Mouse (Mus musculus) heart, embryonic 11.5 days (tissue): ENCODE data around the gene Trim37. TPM values are rescaled to one million over a fixed set of nuclear protein-coding genes. Genes with fewer than 3 reads are reported as not detected.

ENCODE experiments used
- ATAC-seq: fragments of 200-750 bp; cut with Nextera tagmentation; replicated peaks from 2 replicates; pipeline ENCODE4 v1.8.0; 2017; ENCODE audit warnings: moderate library complexity; ENCODE audit not compliant: insufficient number of reproducible peaks, low FRiP score, low TSS enrichment
- H3K27ac ChIP-seq: fragments of 300-500 bp; sonication (generic); 2 replicates; pipeline ENCODE4 v1.5.1; 2014; ENCODE audit warnings: mild to moderate bottlenecking, low read depth, low read length
- H3K27me3 ChIP-seq: fragments of 300-500 bp; sonication (generic); 2 replicates; pipeline ENCODE4 v1.6.1; 2014; ENCODE audit warnings: mild to moderate bottlenecking, low read length, mixed read lengths; ENCODE audit not compliant: control insufficient read depth, insufficient read depth
- H3K36me3 ChIP-seq: fragments of 300-500 bp; sonication (generic); 2 replicates; pipeline ENCODE4 v1.6.1; 2014; ENCODE audit warnings: mild to moderate bottlenecking, low read length, moderate library complexity, mixed read lengths; ENCODE audit not compliant: control insufficient read depth, insufficient read depth
- H3K4me1 ChIP-seq: fragments of 300-500 bp; sonication (generic); 2 replicates; pipeline ENCODE4 v1.6.1; 2014; ENCODE audit warnings: low read length; ENCODE audit not compliant: control insufficient read depth, insufficient read depth
- H3K4me2 ChIP-seq: fragments of 300-500 bp; sonication (generic); 2 replicates; pipeline ENCODE4 v1.6.1; 2014; ENCODE audit warnings: mild to moderate bottlenecking, moderate library complexity
- H3K4me3 ChIP-seq: fragments of 300-500 bp; sonication (generic); 2 replicates; pipeline ENCODE4 v1.5.1; 2014; ENCODE audit warnings: low read depth, low read length
- H3K9ac ChIP-seq: fragments of 300-500 bp; sonication (generic); 2 replicates; pipeline ENCODE4 v1.6.1; 2014; ENCODE audit warnings: mild to moderate bottlenecking, low read depth, low read length, moderate library complexity
- H3K9me3 ChIP-seq: fragments of 300-500 bp; sonication (generic); replicated peaks from 2 replicates; pipeline ENCODE4 v1.6.1; 2016; ENCODE audit warnings: low read length; ENCODE audit not compliant: control insufficient read depth
- WGBS: fragments of 180-500 bp; shearing (Covaris S2); extraction: QIAGEN DNeasy Blood & Tissue Kit; methylation state at CpG from one replicate; pipeline ENCODE4 v1.1.7; 2014; ENCODE audit not compliant: insufficient replicate concordance; 5-methylcytosine and 5-hydroxymethylcytosine counted together
- polyA plus RNA-seq: library from polyadenylated mRNA; unstranded; fragments of >200 nt; fragmentation: Nextera tagmentation; extraction: Ambion mirVana; gene quantifications from 2 replicates; pipeline ENCODE4 v1.2.1, GENCODE M21; 2014

Trim37 gene
- polyA plus RNA-seq, 1 experiment from 2014 or later: 24.5 TPM

GRCm38 (mm10) chr11:87163751-87164150 lies 36.9 kb downstream of the Trim37 start:
- H3K36me3 ChIP-seq: peaks cover 16% of the 10 kb centered on the region

GRCm38 (mm10) chr11:87173625-87174024 lies 46.7 kb downstream of the Trim37 start:
- H3K4me1 ChIP-seq: no peaks in the 10 kb centered on the region
- ATAC-seq: no peak
- 81% methylated on average over 5 of the region's 5 CpGs for WGBS
- no peak overlapping the region for H3K27ac ChIP-seq
- no peak overlapping the region for H3K9ac ChIP-seq
- no peaks in the 10 kb centered on the region for H3K27me3 ChIP-seq
- H3K9me3 ChIP-seq: no peaks in the 10 kb centered on the region
- H3K36me3 ChIP-seq: peaks cover 6% of the 10 kb centered on the region; the same call in 1 of the 2 replicates
- no peak overlapping the region for H3K4me2 ChIP-seq
- no peak overlapping the region for H3K4me3 ChIP-seq

More at GRCm38 (mm10) chr11:87163751-87164150, 36.9 kb downstream of the Trim37 start:
- Histone ChIP-seq H3K27ac (no peak overlapping the region), H3K9ac (no peak overlapping the region), H3K9me3 (no peaks in the 10 kb centered on the region), H3K4me3 (no peak overlapping the region), H3K4me2 (no peak overlapping the region), H3K27me3 (no peaks in the 10 kb centered on the region), H3K4me1 (no peaks in the 10 kb centered on the region)
- no peak for ATAC-seq

- no peak for ATAC-seq
- Histone ChIP-seq H3K36me3 (0 out of 2 replicates have a peak, but pooled peaks cover 2% of the 10 kb centered on the region), H3K4me3 (no peak overlapping the region), H3K9ac (no peak overlapping the region), H3K4me1 (no peaks in the 10 kb centered on the region), H3K27me3 (no peaks in the 10 kb centered on the region), H3K4me2 (no peak overlapping the region), H3K9me3 (no peaks in the 10 kb centered on the region), H3K27ac (no peak overlapping the region)
- 95% methylated on average over 4 of the region's 4 CpGs for WGBS
Measured at GRCm38 (mm10) chr11:87175031-87175430, 48.2 kb downstream of the Trim37 start.

- H3K9ac ChIP-seq: no peak overlapping the region
- H3K4me3 ChIP-seq: no peak overlapping the region
- no peaks in the 10 kb centered on the region for H3K27me3 ChIP-seq
- ATAC-seq: no peak
- no peaks in the 10 kb centered on the region for H3K4me1 ChIP-seq
- no peaks in the 10 kb centered on the region for H3K36me3 ChIP-seq
- no peaks in the 10 kb centered on the region for H3K9me3 ChIP-seq
- H3K4me2 ChIP-seq: no peak overlapping the region
- WGBS: 64% methylated on average over 5 of the region's 5 CpGs
- no peak overlapping the region for H3K27ac ChIP-seq
Measured at GRCm38 (mm10) chr11:87212313-87212712, 85.4 kb downstream of the Trim37 start.

GRCm38 (mm10) chr11:87222686-87223085 lies 95.8 kb downstream of the Trim37 start:
- Histone ChIP-seq H3K36me3 (no peaks in the 10 kb centered on the region), H3K4me2 (no peak overlapping the region), H3K4me3 (no peak overlapping the region), H3K4me1 (no peaks in the 10 kb centered on the region), H3K9me3 (no peaks in the 10 kb centered on the region), H3K27ac (no peak overlapping the region), H3K27me3 (no peaks in the 10 kb centered on the region), H3K9ac (no peak overlapping the region)
- 87% methylated on average over 3 of the region's 3 CpGs for WGBS
- no peak for ATAC-seq

- no peaks in the 10 kb centered on the region for H3K27me3 ChIP-seq
- no peak overlapping the region for H3K9ac ChIP-seq
- H3K4me1 ChIP-seq: no peaks in the 10 kb centered on the region
- H3K4me3 ChIP-seq: no peak overlapping the region
- no peaks in the 10 kb centered on the region for H3K36me3 ChIP-seq
- H3K9me3 ChIP-seq: no peaks in the 10 kb centered on the region
- no peak for ATAC-seq
- H3K4me2 ChIP-seq: no peak overlapping the region
- no peak overlapping the region for H3K27ac ChIP-seq
- WGBS: 66% methylated on average over 5 of the region's 5 CpGs
Measured at GRCm38 (mm10) chr11:87227056-87227455, 100.2 kb downstream of the Trim37 start.

- 87% methylated on average over 5 of the region's 5 CpGs for WGBS
Measured at GRCm38 (mm10) chr11:87233377-87233776, 106.5 kb downstream of the Trim37 start.

GRCm38 (mm10) chr11:87234743-87235485 lies 108.0 kb downstream of the Trim37 start:
- Histone ChIP-seq H3K4me1 (peaks cover 6% of the 10 kb centered on the region; the same call in 1 of the 2 replicates), H3K36me3 (no peaks in the 10 kb centered on the region), H3K27ac (0 out of 2 replicates have a peak overlapping the region, but pooled peaks have one; percentile 11), H3K27me3 (no peaks in the 10 kb centered on the region), H3K9ac (no peak overlapping the region), H3K4me3 (no peak overlapping the region), H3K9me3 (no peaks in the 10 kb centered on the region), H3K4me2 (peak overlapping the region; percentile 19)
- WGBS: 75% methylated on average over 12 of the region's 12 CpGs
- no peak for ATAC-seq

More at GRCm38 (mm10) chr11:87233377-87233776, 106.5 kb downstream of the Trim37 start:
- Histone ChIP-seq H3K4me1 (0 out of 2 replicates have a peak, but pooled peaks cover 6% of the 10 kb centered on the region), H3K36me3 (no peaks in the 10 kb centered on the region), H3K27ac (no peak overlapping the region), H3K9ac (no peak overlapping the region), H3K27me3 (no peaks in the 10 kb centered on the region), H3K4me2 (no peak overlapping the region), H3K9me3 (no peaks in the 10 kb centered on the region), H3K4me3 (no peak overlapping the region)
- no peak for ATAC-seq

GRCm38 (mm10) chr11:87235486-87235872 lies 108.6 kb downstream of the Trim37 start:
- Histone ChIP-seq H3K27me3 (no peaks in the 10 kb centered on the region), H3K36me3 (no peaks in the 10 kb centered on the region), H3K27ac (0 out of 2 replicates have a peak overlapping the region, but pooled peaks have one; percentile 11), H3K4me3 (no peak overlapping the region), H3K4me2 (peak overlapping the region; percentile 19), H3K9me3 (no peaks in the 10 kb centered on the region), H3K9ac (no peak overlapping the region), H3K4me1 (peaks cover 10% of the 10 kb centered on the region)
- 32% methylated on average over 5 of the region's 5 CpGs for WGBS
- no peak for ATAC-seq
